Mouse (Mus musculus): ENCODE data around the gene Ap2b1. TPM values are rescaled to one million over a fixed set of nuclear protein-coding genes. Genes with fewer than 3 reads are reported as not detected.

The Ap2b1 gene
- polyA plus RNA-seq, 1 experiment from 2014 or later: 20.0 TPM

DNA sequence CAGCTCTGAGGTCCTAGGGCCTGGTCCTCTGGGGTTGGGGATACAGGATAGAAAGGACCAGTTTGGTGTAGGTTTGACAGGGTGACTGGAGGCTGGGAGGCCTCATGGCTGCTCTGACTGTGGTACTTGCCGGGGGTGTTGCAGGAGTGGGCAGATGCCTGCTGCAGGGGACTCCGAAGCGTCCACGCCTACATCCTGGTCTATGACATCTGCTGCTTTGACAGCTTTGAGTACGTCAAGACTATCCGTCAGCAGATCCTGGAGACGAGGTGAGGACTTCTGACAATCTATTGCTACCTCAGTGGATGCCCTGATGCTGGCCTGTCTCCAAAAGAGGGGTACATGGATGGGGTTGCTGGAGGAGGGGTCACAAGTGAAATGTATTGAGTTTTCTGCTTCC lies 118.9 kb downstream of the Ap2b1 start:
- Histone ChIP-seq H3K9ac (ENCODE audit: low read length) (no peak overlapping the region), H3K27ac (replicated peaks) (no peak overlapping the region), H3K9me3 (ENCODE audit: control insufficient read depth, low read length) (no peaks in the 10 kb centered on the region), H3K27me3 (ENCODE audit: control insufficient read depth, insufficient read depth, low read length) (no peaks in the 10 kb centered on the region), H3K4me3 (ENCODE audit: low read depth, low read length) (no peak overlapping the region), H3K4me1 (replicated peaks; ENCODE audit: control insufficient read depth, insufficient read depth) (no peaks in the 10 kb centered on the region), H3K36me3 (ENCODE audit: control insufficient read depth, insufficient read depth, low read length) (no peaks in the 10 kb centered on the region), H3K4me2 (replicated peaks; ENCODE audit: low read depth) (no peak overlapping the region)
- DNase-seq (ENCODE audit: low spot score): no peak
- TF ChIP-seq CTCF (IDR thresholded peaks at IDR 0.05; ENCODE audit: low read depth): no peak
- TF ChIP-seq EP300 (optimal IDR thresholded peaks at IDR 0.05): no peak
- 88% methylated on average over 7 of the region's 7 CpGs for WGBS
- no peak for ATAC-seq (ENCODE audit: low FRiP score, low TSS enrichment)

DNA sequence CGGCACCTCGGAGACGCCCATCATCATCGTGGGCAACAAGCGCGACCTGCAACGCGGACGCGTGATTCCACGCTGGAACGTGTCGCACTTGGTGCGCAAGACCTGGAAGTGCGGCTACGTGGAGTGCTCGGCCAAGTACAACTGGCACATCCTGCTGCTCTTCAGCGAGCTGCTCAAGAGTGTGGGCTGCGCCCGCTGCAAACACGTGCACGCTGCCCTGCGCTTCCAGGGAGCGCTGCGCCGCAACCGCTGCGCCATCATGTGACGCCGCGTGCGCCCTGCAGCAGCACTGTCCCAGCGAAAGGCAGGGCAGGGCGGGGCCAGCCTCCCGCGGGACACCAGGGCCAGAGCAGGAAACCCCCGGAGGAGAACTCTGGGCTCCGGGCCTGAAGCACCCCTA lies 119.7 kb downstream of the Ap2b1 start:
- no peak overlapping the region for H3K9ac ChIP-seq (ENCODE audit: low read length)
- WGBS: 10% methylated on average over 34 of the region's 38 CpGs
- peak; percentile 33; the same call in 1 of the 2 replicates for TF ChIP-seq CTCF (IDR thresholded peaks at IDR 0.05; ENCODE audit: low read depth)
- no peak for TF ChIP-seq EP300 (optimal IDR thresholded peaks at IDR 0.05)
- H3K9me3 ChIP-seq (ENCODE audit: control insufficient read depth, low read length): no peaks in the 10 kb centered on the region
- DNase-seq (ENCODE audit: low spot score) (peak; percentile 34), ATAC-seq (ENCODE audit: low FRiP score, low TSS enrichment) (peak; percentile 31)
- no peaks in the 10 kb centered on the region for H3K4me1 ChIP-seq (replicated peaks; ENCODE audit: control insufficient read depth, insufficient read depth)
- H3K4me2 ChIP-seq (replicated peaks; ENCODE audit: low read depth): no peak overlapping the region
- H3K27ac ChIP-seq (replicated peaks): no peak overlapping the region
- no peaks in the 10 kb centered on the region for H3K27me3 ChIP-seq (ENCODE audit: control insufficient read depth, insufficient read depth, low read length)
- no peaks in the 10 kb centered on the region for H3K36me3 ChIP-seq (ENCODE audit: control insufficient read depth, insufficient read depth, low read length)
- no peak overlapping the region for H3K4me3 ChIP-seq (ENCODE audit: low read depth, low read length)

DNA sequence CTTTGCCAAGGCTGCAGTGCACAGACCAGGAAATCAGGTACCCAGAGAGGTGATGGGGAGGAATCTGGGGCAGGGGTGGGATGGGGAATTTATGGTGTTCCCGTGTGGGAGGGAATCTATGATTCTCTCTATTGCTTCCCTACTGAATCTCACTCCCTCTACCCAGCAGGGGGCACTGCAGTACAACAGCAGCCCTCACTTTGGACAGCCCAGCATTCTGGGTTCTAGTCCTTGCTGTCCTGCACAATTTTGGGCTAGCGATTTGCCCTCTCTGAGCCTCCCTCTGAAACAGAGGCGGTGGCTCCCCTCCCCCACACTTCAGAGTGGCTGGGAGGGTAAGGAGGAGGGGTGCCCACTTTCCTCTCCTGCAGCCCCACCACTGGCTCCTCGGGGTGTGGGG lies 121.5 kb downstream of the Ap2b1 start:
- 54% methylated on average over 4 of the region's 4 CpGs for WGBS
- H3K36me3 ChIP-seq (ENCODE audit: control insufficient read depth, insufficient read depth, low read length): no peaks in the 10 kb centered on the region
- TF ChIP-seq EP300 (optimal IDR thresholded peaks at IDR 0.05) (no peak), CTCF (IDR thresholded peaks at IDR 0.05; ENCODE audit: low read depth) (peak; percentile 51)
- no peaks in the 10 kb centered on the region for H3K9me3 ChIP-seq (ENCODE audit: control insufficient read depth, low read length)
- H3K4me1 ChIP-seq (replicated peaks; ENCODE audit: control insufficient read depth, insufficient read depth): no peaks in the 10 kb centered on the region
- no peak overlapping the region for H3K4me3 ChIP-seq (ENCODE audit: low read depth, low read length)
- DNase-seq (ENCODE audit: low spot score) (no peak), ATAC-seq (ENCODE audit: low FRiP score, low TSS enrichment) (no peak)
- H3K4me2 ChIP-seq (replicated peaks; ENCODE audit: low read depth): no peak overlapping the region
- no peak overlapping the region for H3K9ac ChIP-seq (ENCODE audit: low read length)
- H3K27ac ChIP-seq (replicated peaks): no peak overlapping the region
- H3K27me3 ChIP-seq (ENCODE audit: control insufficient read depth, insufficient read depth, low read length): no peaks in the 10 kb centered on the region

DNA sequence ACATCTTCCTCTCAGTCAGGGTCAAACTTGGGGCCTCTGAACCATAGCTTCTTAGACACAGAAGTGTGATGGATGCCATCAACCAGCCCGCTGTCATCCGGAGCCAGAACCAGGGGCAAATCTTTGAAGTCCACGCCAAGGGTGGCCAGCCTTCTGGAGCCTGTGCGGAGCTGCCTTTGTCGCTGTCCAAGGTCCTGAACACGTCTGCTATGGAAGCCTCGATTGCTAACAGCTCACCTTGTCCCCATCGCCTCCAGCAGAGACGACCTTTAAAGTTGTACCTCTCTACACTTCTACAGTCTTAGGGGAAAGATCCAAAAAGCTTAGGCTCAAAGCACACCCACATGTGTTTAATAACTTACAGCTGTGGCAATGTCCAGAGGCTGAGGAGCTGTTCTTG lies 122.5 kb downstream of the Ap2b1 start:
- TF ChIP-seq EP300 (optimal IDR thresholded peaks at IDR 0.05): no peak
- no peak for TF ChIP-seq CTCF (IDR thresholded peaks at IDR 0.05; ENCODE audit: low read depth)
- WGBS: under 1% methylated on average over 9 of the region's 9 CpGs
- H3K27me3 ChIP-seq (ENCODE audit: control insufficient read depth, insufficient read depth, low read length): no peaks in the 10 kb centered on the region
- no peak overlapping the region for H3K4me3 ChIP-seq (ENCODE audit: low read depth, low read length)
- H3K4me2 ChIP-seq (replicated peaks; ENCODE audit: low read depth): no peak overlapping the region
- no peak for ATAC-seq (ENCODE audit: low FRiP score, low TSS enrichment)
- H3K4me1 ChIP-seq (replicated peaks; ENCODE audit: control insufficient read depth, insufficient read depth): no peaks in the 10 kb centered on the region
- no peak overlapping the region for H3K27ac ChIP-seq (replicated peaks)
- peak; percentile 78 for DNase-seq (ENCODE audit: low spot score)
- H3K9ac ChIP-seq (ENCODE audit: low read length): no peak overlapping the region
- no peaks in the 10 kb centered on the region for H3K9me3 ChIP-seq (ENCODE audit: control insufficient read depth, low read length)
- H3K36me3 ChIP-seq (ENCODE audit: control insufficient read depth, insufficient read depth, low read length): no peaks in the 10 kb centered on the region

DNA sequence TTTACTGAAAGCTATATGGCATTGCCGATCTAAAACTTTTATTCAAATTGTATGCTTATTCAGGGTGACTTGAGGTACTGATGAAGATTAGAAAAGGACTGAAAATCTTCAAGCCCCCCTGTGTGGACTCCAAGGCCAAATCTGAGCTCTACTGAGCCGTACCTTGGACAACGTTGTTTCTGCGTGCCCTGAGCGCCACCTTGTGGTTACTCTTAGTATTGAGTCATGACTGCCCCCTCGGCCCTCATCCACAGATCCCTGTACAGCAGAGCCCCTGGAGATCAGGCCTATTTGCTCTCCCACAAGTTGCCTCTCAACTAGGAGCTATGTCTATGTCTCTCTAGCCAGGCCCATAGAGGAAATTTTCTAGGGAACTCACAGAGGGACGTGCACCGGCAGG lies 125.9 kb downstream of the Ap2b1 start:
- H3K9ac ChIP-seq (ENCODE audit: low read length): no peak overlapping the region
- TF ChIP-seq CTCF (IDR thresholded peaks at IDR 0.05; ENCODE audit: low read depth) (peak; percentile 95), EP300 (optimal IDR thresholded peaks at IDR 0.05) (no peak)
- H3K9me3 ChIP-seq (ENCODE audit: control insufficient read depth, low read length): no peaks in the 10 kb centered on the region
- ATAC-seq (ENCODE audit: low FRiP score, low TSS enrichment): no peak
- H3K4me1 ChIP-seq (replicated peaks; ENCODE audit: control insufficient read depth, insufficient read depth): no peaks in the 10 kb centered on the region
- H3K36me3 ChIP-seq (ENCODE audit: control insufficient read depth, insufficient read depth, low read length): no peaks in the 10 kb centered on the region
- peak; percentile 69 for DNase-seq (ENCODE audit: low spot score)
- WGBS: 4% methylated on average over 8 of the region's 8 CpGs
- no peak overlapping the region for H3K27ac ChIP-seq (replicated peaks)
- H3K4me3 ChIP-seq (ENCODE audit: low read depth, low read length): no peak overlapping the region
- H3K27me3 ChIP-seq (ENCODE audit: control insufficient read depth, insufficient read depth, low read length): no peaks in the 10 kb centered on the region
- H3K4me2 ChIP-seq (replicated peaks; ENCODE audit: low read depth): no peak overlapping the region

DNA sequence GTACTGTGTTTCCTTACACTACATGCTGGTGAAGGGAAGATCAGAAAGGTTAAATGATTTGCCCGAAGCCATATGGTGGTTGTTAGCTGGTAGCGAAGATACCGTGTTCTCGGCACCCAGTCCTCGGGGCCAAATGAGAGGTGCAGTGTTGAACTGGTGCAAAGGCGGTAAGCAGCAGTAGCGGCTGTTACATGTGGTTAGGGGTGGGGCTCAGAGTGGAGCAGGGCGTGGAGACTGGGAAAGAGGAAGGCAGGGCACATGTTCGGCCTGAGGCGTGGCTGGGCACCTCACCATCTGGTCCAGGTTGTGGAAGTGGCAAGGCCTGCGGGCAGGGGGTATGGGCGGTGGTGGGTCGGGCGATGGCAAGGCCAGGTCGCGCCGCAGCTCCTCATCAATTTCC lies 128.1 kb downstream of the Ap2b1 start:
- peak; percentile 55 for DNase-seq (ENCODE audit: low spot score)
- ATAC-seq (ENCODE audit: low FRiP score, low TSS enrichment): peak; percentile 31; the same call in 1 of the 2 replicates
- no peaks in the 10 kb centered on the region for H3K9me3 ChIP-seq (ENCODE audit: control insufficient read depth, low read length)
- no peak overlapping the region for H3K9ac ChIP-seq (ENCODE audit: low read length)
- TF ChIP-seq CTCF (IDR thresholded peaks at IDR 0.05; ENCODE audit: low read depth) (no peak), EP300 (optimal IDR thresholded peaks at IDR 0.05) (no peak)
- H3K27me3 ChIP-seq (ENCODE audit: control insufficient read depth, insufficient read depth, low read length): no peaks in the 10 kb centered on the region
- H3K36me3 ChIP-seq (ENCODE audit: control insufficient read depth, insufficient read depth, low read length): no peaks in the 10 kb centered on the region
- no peaks in the 10 kb centered on the region for H3K4me1 ChIP-seq (replicated peaks; ENCODE audit: control insufficient read depth, insufficient read depth)
- no peak overlapping the region for H3K27ac ChIP-seq (replicated peaks)
- no peak overlapping the region for H3K4me3 ChIP-seq (ENCODE audit: low read depth, low read length)
- H3K4me2 ChIP-seq (replicated peaks; ENCODE audit: low read depth): no peak overlapping the region
- WGBS: 29% methylated on average over 14 of the region's 17 CpGs
